Mouse (Mus musculus) testis, adult 10 weeks (tissue): ENCODE measurements around the gene Prkg1. TPM values are rescaled to one million over a fixed set of nuclear protein-coding genes. Genes with fewer than 3 reads are reported as not detected.

ENCODE experiments used
- polyA plus RNA-seq: library from polyadenylated mRNA; stranded (reverse); fragments of 350-450 nt; fragmentation: Illumina TruSeq; extraction: RNeasy Lipid Tissue Mini Kit (QIAGEN cat#74804); gene quantifications from one replicate; pipeline ENCODE4 v1.2.3, GENCODE M21; 2014; ENCODE audit warnings: low read depth, low replicate concordance

The Prkg1 gene
- polyA plus RNA-seq = 77.1 TPM

GRCm38 (mm10) chr19:31764801-31765340, at the start of gene Prkg1:
Gene Prkg1, minus strand, starts transcription at chr19:31765033.

GRCm38 (mm10) chr19:31082662-31083429, 682.0 kb downstream of the Prkg1 start, which contains the start of gene Cstf2t:
Gene Cstf2t, plus strand, starts transcription at chr19:31082837.

GRCm38 (mm10) chr19:30549044-30549853, 1215.6 kb downstream of the Prkg1 start, which contains the start of gene Dkk1:
Gene Dkk1, minus strand, starts transcription at chr19:30549665.

Other genes with a start within 250 kb of the Prkg1 start
- gene A1cf, start 103.7 kb upstream of the Prkg1 start, polyA plus RNA-seq = 3.3 TPM